Mouse (Mus musculus) lung, embryonic 14.5 days (tissue): ENCODE measurements around the gene Bmper. TPM values are rescaled to one million over a fixed set of nuclear protein-coding genes. Genes with fewer than 3 reads are reported as not detected.

Experiments used
- ATAC-seq: fragments of 200-750 bp; cut with Nextera tagmentation; 2 replicates; pipeline ENCODE4 v1.8.0; 2017; ENCODE audit warnings: mild to moderate bottlenecking, moderate TSS enrichment, moderate library complexity; ENCODE audit not compliant: insufficient read depth
- DNase-seq: peaks from one replicate; pipeline ENCODE4 v3.0.0-alpha.2; 2015
- H3K27ac ChIP-seq: fragments of 300-500 bp; sonication (generic); 2 replicates; pipeline ENCODE4 v1.5.1; 2014; ENCODE audit warnings: low read depth, mild to moderate bottlenecking, moderate library complexity
- H3K27me3 ChIP-seq: fragments of 300-500 bp; sonication (generic); 2 replicates; pipeline ENCODE4 v1.6.1; 2014; ENCODE audit warnings: low read length, control low read depth; ENCODE audit not compliant: insufficient read depth
- H3K36me3 ChIP-seq: fragments of 300-500 bp; sonication (generic); 2 replicates; pipeline ENCODE4 v1.6.1; 2014; ENCODE audit warnings: control low read depth; ENCODE audit not compliant: insufficient read depth
- H3K4me1 ChIP-seq: fragments of 300-500 bp; sonication (generic); 2 replicates; pipeline ENCODE4 v1.6.1; 2014; ENCODE audit warnings: antibody characterized with exemption, control low read depth; ENCODE audit not compliant: insufficient read depth
- H3K4me2 ChIP-seq: fragments of 300-500 bp; sonication (generic); 2 replicates; pipeline ENCODE4 v1.6.1; 2014; ENCODE audit warnings: mild to moderate bottlenecking
- H3K4me3 ChIP-seq: fragments of 300-500 bp; sonication (generic); 2 replicates; pipeline ENCODE4 v1.5.1; 2014; ENCODE audit warnings: low read depth, low read length
- H3K9ac ChIP-seq: fragments of 300-500 bp; sonication (generic); 2 replicates; pipeline ENCODE4 v1.6.1; 2014
- H3K9me3 ChIP-seq: fragments of 300-500 bp; sonication (generic); 2 replicates; pipeline ENCODE4 v1.6.1; 2016; ENCODE audit warnings: low read depth, low read length, control low read depth
- CTCF ChIP-seq: IDR thresholded peaks from 2 replicates; pipeline ENCODE4 v1.5.1; 2016; ENCODE audit warnings: antibody characterized with exemption, low read depth
- WGBS: fragments of 180-500 bp; shearing (Covaris S2); extraction: QIAGEN DNeasy Blood & Tissue Kit; methylation state at CpG from one replicate; pipeline ENCODE4 v1.1.7; 2014; 5-methylcytosine and 5-hydroxymethylcytosine counted together
- polyA plus RNA-seq: library from polyadenylated mRNA; unstranded; fragments of >200 nt; fragmentation: Nextera tagmentation; extraction: Ambion mirVana; gene quantifications from 2 replicates; pipeline ENCODE4 v1.2.1, GENCODE M21; 2014

The Bmper gene
- polyA plus RNA-seq, 1 experiment from 2014 or later = 28.7 TPM

GRCm38 (mm10) chr9:23235368-23236002 is 12.6 kb downstream of the Bmper start:
- no peak overlapping the region for H3K4me3 ChIP-seq
- no peaks in the 10 kb centered on the region for H3K36me3 ChIP-seq
- TF ChIP-seq CTCF = no peak
- H3K27ac ChIP-seq = peak overlapping the region; percentile 36; the same call in 1 of the 2 replicates
- H3K27me3 ChIP-seq = no peaks in the 10 kb centered on the region
- H3K4me1 ChIP-seq = peaks cover 19% of the 10 kb centered on the region
- no peak for DNase-seq
- WGBS = 39% methylated on average over 6 of the region's 6 CpGs
- H3K4me2 ChIP-seq = no peak overlapping the region
- ATAC-seq = no peak
- no peaks in the 10 kb centered on the region for H3K9me3 ChIP-seq
- no peak overlapping the region for H3K9ac ChIP-seq

GRCm38 (mm10) chr9:23236635-23237279 is 13.9 kb downstream of the Bmper start:
- no peaks in the 10 kb centered on the region for H3K9me3 ChIP-seq
- 57% methylated on average over 6 of the region's 6 CpGs for WGBS
- ATAC-seq (no peak), DNase-seq (no peak)
- H3K9ac ChIP-seq = no peak overlapping the region
- H3K4me1 ChIP-seq = peaks cover 19% of the 10 kb centered on the region
- TF ChIP-seq CTCF = no peak
- no peak overlapping the region for H3K4me2 ChIP-seq
- H3K36me3 ChIP-seq = no peaks in the 10 kb centered on the region
- no peak overlapping the region for H3K4me3 ChIP-seq
- H3K27ac ChIP-seq = no peak overlapping the region
- H3K27me3 ChIP-seq = no peaks in the 10 kb centered on the region

- no peaks in the 10 kb centered on the region for H3K9me3 ChIP-seq
- no peaks in the 10 kb centered on the region for H3K27me3 ChIP-seq
- no peak for TF ChIP-seq CTCF
- no peak overlapping the region for H3K4me3 ChIP-seq
- H3K4me2 ChIP-seq = no peak overlapping the region
- ATAC-seq (no peak), DNase-seq (no peak)
- no peak overlapping the region for H3K27ac ChIP-seq
- H3K9ac ChIP-seq = no peak overlapping the region
- WGBS = 50% methylated on average over 2 of the region's 2 CpGs
- no peaks in the 10 kb centered on the region for H3K36me3 ChIP-seq
- H3K4me1 ChIP-seq = peaks cover 12% of the 10 kb centered on the region
Observed at GRCm38 (mm10) chr9:23239011-23239410, 16.1 kb downstream of the Bmper start.

GRCm38 (mm10) chr9:23242911-23243310 is 20.0 kb downstream of the Bmper start:
- peaks cover 5% of the 10 kb centered on the region for H3K4me1 ChIP-seq
- ATAC-seq (peak; percentile 51), DNase-seq (peak; percentile 92)
- no peak overlapping the region for H3K27ac ChIP-seq
- no peak overlapping the region for H3K9ac ChIP-seq
- WGBS = 32% methylated on average over 3 of the region's 3 CpGs
- no peak for TF ChIP-seq CTCF
- H3K4me2 ChIP-seq = no peak overlapping the region
- no peaks in the 10 kb centered on the region for H3K9me3 ChIP-seq
- H3K27me3 ChIP-seq = no peaks in the 10 kb centered on the region
- H3K36me3 ChIP-seq = no peaks in the 10 kb centered on the region
- no peak overlapping the region for H3K4me3 ChIP-seq

- DNase-seq (no peak), ATAC-seq (no peak)
- Histone ChIP-seq H3K4me2 (no peak overlapping the region), H3K36me3 (no peaks in the 10 kb centered on the region), H3K4me3 (no peak overlapping the region), H3K27ac (no peak overlapping the region), H3K9me3 (no peaks in the 10 kb centered on the region), H3K9ac (no peak overlapping the region), H3K27me3 (no peaks in the 10 kb centered on the region), H3K4me1 (peaks cover 5% of the 10 kb centered on the region)
- whole genome bisulfite sequencing = 31% methylated on average over 6 of the region's 6 CpGs
- no peak for TF ChIP-seq CTCF
Observed at GRCm38 (mm10) chr9:23243869-23244268, 21.0 kb downstream of the Bmper start.

GRCm38 (mm10) chr9:23246389-23246788 is 23.5 kb downstream of the Bmper start:
- Histone ChIP-seq H3K9ac (no peak overlapping the region), H3K27ac (no peak overlapping the region), H3K4me1 (peaks cover 5% of the 10 kb centered on the region), H3K4me2 (no peak overlapping the region), H3K4me3 (no peak overlapping the region), H3K9me3 (no peaks in the 10 kb centered on the region), H3K27me3 (no peaks in the 10 kb centered on the region), H3K36me3 (no peaks in the 10 kb centered on the region)
- DNase-seq (no peak), ATAC-seq (no peak)
- no peak for TF ChIP-seq CTCF
- 80% methylated on average over 9 of the region's 9 CpGs for WGBS

- Histone ChIP-seq H3K9me3 (no peaks in the 10 kb centered on the region), H3K4me3 (no peak overlapping the region), H3K4me2 (no peak overlapping the region), H3K27ac (no peak overlapping the region), H3K36me3 (no peaks in the 10 kb centered on the region), H3K9ac (no peak overlapping the region), H3K27me3 (no peaks in the 10 kb centered on the region), H3K4me1 (no peaks in the 10 kb centered on the region; the same call in 1 of the 2 replicates)
- WGBS = 2% methylated on average over 5 of the region's 5 CpGs
- DNase-seq (peak; percentile 96), ATAC-seq (peak; percentile 90)
- TF ChIP-seq CTCF = peak; percentile 97
Observed at GRCm38 (mm10) chr9:23250026-23250425, 27.1 kb downstream of the Bmper start.
